Mouse (Mus musculus) kidney, postnatal 10 days (tissue): Measurements from ENCODE around the gene Lrpap1.

Source experiments
- DNase-seq: peaks from one replicate; pipeline ENCODE4 v3.0.0; 2021; ENCODE audit warnings: mixed read lengths

The Lrpap1 gene

GRCm38 (mm10) chr5:35104960-35105921, at the start of gene Lrpap1:
TSS of gene Lrpap1 (minus strand) at chr5:35105766.
- peak; percentile 95 for DNase-seq

- DNase-seq: no peak
Measured at GRCm38 (mm10) chr5:35149939-35150338, 44.4 kb upstream of the Lrpap1 start.

- DNase-seq: no peak
Measured at GRCm38 (mm10) chr5:35149526-35149925, 44.0 kb upstream of the Lrpap1 start.

DNA sequence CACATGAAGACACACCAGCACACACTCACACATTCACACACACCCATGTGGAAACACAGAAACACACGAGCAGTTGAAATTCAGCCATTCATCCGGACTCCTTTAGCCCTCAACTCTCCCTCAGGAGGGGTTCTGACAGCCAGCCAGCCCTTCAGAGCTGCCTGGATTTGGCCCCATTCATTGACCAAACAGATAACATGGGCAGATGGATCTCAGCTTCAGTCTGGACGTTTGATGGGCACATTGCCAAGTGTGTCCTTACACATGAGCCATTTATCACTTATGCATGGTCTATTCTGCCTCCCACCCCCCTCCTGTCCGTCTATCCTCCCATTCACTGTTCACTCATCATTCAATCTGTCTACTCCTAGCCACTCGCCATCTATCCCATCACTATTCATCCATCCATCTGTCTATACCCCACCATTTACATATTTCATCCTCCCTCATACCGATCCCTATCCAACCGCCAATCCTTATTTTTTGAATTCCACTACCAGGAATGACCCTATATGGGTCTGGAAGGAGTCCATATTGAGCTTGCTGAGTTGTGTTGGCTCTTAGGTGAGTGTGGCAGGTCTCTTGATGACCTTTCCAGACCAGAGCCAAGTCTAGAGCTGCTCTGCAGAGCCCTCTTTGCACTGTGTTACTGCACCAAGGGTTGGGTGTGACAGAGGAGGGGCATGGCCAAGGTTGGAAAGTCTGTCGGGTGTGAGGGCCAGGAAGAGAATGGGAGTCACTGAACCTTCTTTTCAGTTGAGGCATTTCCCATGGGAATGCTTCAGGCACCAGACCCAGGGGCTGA, 42.6 kb upstream of the Lrpap1 start:
- no peak for DNase-seq

- no peak for DNase-seq
Measured at GRCm38 (mm10) chr5:35147155-35147962, 41.8 kb upstream of the Lrpap1 start.

DNA sequence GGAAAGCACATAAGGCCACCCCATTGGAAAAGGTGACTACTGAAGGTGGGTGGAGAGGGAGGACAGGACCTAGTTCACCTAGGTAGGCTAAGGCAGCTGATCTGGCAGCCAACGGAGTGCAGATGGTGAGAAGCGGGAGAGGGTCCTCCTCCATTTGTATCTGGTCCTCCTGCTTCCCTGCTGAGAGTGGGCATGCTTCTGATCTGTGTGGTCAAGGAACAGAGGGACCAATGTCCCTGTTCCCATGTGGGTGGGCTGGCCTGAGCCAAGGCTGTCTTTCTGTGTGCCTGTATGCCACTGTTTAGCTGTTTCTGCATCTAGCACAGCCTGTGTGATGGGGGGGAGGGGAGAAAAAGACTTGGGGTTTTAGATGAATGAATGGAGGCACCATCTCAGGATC, 41.2 kb upstream of the Lrpap1 start:
- DNase-seq: no peak

- no peak for DNase-seq
Measured at GRCm38 (mm10) chr5:35144716-35145115, 39.1 kb upstream of the Lrpap1 start.

- DNase-seq: no peak
Measured at GRCm38 (mm10) chr5:35143460-35144245, 38.1 kb upstream of the Lrpap1 start.

DNA sequence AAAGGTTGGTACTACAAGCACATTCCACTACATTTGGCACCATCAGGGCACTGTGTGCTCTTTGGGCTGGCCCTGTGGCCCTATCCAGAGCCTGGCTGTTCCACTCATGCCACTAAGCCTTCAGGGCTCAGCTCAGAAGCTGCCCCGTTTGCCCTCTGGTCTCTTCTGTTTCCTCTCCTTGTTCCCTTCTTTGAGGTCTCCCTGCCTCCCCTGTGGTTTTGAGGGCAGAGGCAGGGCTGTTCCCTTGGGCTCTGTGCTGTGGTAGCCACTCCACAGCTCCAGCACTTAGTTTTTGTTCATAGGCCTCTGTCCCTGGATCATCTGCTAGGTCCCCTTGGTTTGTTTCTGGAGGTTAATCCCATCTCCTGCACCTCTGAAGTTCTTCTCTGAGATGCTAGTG, 37.3 kb upstream of the Lrpap1 start:
- no peak for DNase-seq

DNA sequence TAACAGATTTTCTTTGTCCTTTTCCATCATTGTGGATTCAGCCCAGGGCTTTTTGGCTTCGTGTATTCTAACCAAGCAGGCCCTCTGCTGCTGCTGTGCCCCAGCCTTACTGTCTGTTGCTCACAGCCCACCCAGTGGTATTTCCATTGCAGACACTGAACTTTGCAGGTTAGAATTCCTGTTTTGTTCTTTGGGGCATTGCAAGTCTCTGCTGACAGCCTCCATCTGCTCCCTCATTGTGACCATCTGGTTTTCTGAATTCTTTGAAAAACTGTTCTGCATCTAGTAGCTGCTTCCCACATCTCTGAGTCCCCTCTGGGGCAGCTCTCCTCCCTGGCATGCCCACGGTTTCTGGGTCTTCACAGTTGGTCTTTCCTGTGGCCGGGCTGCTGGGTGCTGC, 35.8 kb upstream of the Lrpap1 start:
- DNase-seq: no peak

DNA sequence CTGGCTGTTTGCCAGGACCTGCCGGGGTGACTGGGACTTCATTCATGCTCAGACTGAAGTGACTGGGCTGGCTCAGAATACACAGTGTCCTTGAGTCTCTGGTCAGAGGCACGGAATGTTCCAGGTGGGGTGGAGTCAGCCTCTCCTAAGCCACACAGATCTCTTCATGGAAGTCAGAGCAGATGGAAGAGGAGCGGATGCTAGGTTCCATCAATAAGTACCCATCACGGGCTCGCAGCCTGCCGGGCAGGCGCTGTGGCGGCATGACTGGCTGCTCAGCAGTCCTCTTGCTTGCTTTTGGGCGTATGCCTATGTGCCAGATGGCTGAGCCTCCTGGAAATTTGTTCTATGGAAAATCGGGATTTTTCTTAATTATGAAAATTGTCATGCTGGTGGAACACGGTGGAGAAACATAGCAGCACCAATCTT, 32.6 kb upstream of the Lrpap1 start:
- DNase-seq: no peak

- DNase-seq: no peak
Measured at GRCm38 (mm10) chr5:35137510-35138182, 32.1 kb upstream of the Lrpap1 start.

- no peak for DNase-seq
Measured at GRCm38 (mm10) chr5:35135903-35136302, 30.3 kb upstream of the Lrpap1 start.

GRCm38 (mm10) chr5:35134286-35134685, 28.7 kb upstream of the Lrpap1 start:
- no peak for DNase-seq

- DNase-seq: no peak
Measured at GRCm38 (mm10) chr5:35133468-35133867, 27.9 kb upstream of the Lrpap1 start.

GRCm38 (mm10) chr5:35132278-35132980, 26.9 kb upstream of the Lrpap1 start:
- DNase-seq: no peak

DNA sequence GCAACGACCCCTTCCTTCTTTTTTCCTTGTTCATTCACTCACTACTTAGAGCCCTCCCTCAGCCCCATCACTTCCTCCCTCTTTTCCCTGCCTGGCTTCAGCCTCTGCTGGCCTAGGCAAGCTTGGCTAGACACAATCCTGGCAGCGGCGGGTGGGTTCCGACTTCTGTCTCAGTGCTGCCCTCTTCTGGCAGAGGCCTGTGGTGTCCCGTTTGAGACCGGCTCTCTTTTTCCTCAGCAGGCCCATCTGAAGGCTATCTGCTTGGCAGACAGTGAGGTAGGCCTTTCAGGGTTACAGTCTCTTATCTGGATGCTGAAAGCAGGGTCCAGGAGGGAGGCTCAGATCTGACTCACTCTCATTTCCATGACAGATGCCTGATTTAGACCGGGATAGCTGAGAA, 26.2 kb upstream of the Lrpap1 start:
- DNase-seq: peak; percentile 93

- no peak for DNase-seq
Measured at GRCm38 (mm10) chr5:35131237-35131636, 25.7 kb upstream of the Lrpap1 start.

DNA sequence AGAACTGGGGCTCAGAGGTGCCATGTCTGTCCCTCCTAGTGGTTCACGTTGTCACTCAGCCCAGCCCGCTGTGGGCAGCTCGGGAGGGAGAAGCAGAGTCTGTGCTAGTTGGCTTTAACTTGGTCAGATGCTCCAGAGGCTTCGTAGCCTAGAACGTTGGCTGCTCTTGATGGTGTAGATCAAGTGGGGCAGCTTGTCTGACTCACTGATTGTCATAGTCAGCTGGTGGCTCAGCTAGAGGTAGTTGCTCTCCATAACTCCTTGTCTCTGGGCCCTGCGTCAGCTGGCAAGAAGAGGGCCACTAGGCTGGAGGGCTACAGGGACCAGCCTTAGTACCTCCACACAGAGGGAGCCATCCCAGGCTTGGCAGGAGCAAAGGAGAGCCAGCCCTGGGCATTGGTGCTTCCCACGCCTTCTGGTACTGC, 24.2 kb upstream of the Lrpap1 start:
- DNase-seq: no peak

DNA sequence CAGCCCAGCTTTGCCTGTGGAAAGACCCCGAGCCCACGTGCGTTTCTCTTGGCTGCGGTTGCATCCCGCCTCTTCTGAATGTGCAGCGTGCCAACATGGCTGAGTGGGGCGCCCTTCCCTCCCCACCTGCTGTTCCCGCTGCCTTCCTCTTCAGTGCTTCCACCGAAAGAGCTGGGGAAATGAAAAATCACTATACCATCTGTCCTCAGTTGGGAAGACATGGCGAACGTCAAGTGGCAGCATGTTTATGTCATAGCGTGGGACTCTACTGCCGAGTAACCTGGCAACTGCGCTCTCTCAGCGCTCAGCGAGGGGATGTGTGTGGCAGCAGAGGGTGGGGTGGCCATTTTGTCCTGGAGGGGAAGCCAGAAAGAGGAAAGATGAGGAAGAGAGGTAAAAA, 23.6 kb upstream of the Lrpap1 start:
- no peak for DNase-seq

- DNase-seq: no peak
Measured at GRCm38 (mm10) chr5:35120024-35120423, 14.5 kb upstream of the Lrpap1 start.
